Mouse (Mus musculus): Measurements from ENCODE around the gene Echdc3.

Echdc3 gene

DNA sequence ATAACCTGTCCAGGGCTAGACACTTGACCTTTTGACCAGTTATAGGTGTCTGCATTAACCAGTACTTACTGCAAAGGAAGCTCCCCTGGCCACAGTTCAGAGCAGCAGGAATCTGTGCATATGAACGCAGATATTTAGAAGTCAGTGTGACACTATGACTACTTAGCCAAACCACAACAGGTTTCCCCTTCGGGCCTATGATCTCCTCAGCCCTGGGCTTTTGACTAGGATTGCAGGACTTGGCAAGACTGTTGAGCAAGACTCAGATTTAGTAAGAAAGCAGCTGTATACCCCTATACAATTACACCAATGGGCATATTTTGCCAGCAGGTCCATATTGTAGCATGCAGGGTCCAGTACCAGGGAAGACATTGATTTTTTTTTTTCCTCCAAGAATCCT is 44.3 kb downstream of the Echdc3 start:
- no peak for DNase-seq (ENCODE audit: low spot score)

DNA sequence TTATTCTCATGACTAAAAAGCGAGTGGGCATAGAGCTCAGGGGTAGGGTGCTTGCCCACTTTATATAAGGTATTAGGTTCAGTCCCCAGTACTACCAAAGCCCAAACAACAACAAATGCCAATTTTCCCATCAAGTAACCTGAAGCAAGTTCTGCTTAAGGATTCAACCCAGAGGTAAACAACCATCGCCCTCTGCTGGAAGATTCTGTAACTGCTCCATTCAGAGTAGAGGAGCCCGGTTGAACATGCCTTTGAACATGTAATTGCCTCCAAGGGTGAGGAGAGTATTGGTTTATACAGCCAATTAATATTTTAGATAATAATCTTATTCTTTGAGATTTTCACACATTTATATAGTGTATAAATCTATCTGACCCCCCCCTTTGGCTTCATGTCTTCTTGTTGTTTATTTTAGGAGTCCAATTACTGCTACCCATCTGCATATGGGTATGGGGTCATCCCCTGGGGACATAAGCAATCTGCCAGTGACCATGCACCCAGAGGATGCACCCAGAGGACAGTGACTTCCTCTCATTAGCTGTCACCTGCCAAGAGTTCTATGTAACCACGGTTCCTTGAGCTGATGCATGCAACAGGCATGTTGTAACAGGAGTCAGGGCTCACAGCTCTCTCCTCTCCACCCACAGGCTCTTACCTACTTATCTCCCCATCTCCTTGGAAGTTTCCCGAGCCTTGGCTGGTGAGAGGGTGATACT is 44.8 kb downstream of the Echdc3 start:
- DNase-seq (ENCODE audit: low spot score): no peak

DNA sequence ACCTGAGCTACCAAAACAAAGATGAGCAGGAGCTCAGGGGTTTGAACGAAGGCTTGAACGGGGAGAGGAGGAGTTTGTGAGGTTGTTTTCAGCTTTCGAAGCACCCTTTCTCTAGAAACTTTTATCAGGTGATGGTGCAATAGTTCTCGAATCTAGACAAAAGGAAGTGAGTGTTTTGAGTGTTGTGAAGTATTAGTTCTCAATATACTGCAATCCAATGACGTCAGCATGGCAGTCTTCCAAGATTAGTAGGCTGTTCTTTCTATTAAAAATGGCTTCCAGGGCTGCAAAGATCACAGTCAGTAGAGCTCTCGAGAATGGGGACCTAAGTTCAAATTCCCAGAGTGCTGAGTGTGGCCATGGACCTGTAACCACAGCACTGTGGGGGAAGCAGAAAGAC is 47.1 kb downstream of the Echdc3 start:
- no peak for DNase-seq (ENCODE audit: low spot score)

- no peak for DNase-seq (ENCODE audit: low spot score)
These were observed 48.1 kb downstream of the Echdc3 start for GRCm38 (mm10) chr2:6164606-6165290.

GRCm38 (mm10) chr2:6162366-6163040 is 50.3 kb downstream of the Echdc3 start:
- no peak for DNase-seq (ENCODE audit: low spot score)

- DNase-seq (ENCODE audit: low spot score): no peak
These were observed 53.1 kb downstream of the Echdc3 start for GRCm38 (mm10) chr2:6159735-6160134.

DNA sequence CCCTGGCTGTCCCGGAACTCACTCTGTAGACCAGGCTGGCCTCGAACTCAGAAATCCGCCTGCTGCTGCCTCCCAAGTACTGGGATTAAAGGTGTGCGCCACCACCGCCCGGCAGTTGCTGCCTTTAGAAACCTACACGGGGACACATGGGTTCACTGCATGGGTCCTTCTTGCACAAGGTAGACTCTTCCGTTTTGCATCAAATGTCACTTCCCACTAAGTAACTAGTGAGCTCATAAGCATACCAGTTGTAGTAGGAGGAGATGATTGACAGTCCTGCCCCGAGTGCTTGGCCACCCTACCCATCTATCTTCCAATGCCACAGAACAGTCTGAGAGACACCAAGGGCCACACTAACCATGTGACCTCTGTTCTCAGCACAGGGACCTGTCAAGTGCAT is 53.6 kb downstream of the Echdc3 start:
- DNase-seq (ENCODE audit: low spot score): no peak

GRCm38 (mm10) chr2:6157635-6158034 is 55.2 kb downstream of the Echdc3 start:
- DNase-seq (ENCODE audit: low spot score): no peak

DNA sequence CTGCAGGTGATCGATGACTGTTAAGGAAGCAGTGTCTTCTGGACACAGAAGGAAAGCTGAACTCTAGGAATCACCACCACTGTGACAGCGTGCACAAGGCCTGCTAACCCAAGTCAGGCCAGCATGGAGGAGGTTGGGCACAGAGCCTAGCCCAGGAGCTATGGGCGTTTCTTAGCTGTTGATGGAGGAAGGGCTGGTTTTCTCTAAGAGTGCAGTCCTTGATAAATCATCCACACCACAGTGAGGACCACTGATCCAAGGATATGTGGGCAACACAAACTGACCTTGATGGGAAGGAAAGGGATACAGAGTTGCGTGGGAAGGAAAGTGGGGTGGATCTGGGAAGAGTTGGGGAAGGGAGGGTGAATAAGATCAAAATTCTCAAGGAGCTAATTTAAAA is 55.6 kb downstream of the Echdc3 start:
- DNase-seq (ENCODE audit: low spot score): no peak

- no peak for DNase-seq (ENCODE audit: low spot score)
These were observed 63.0 kb downstream of the Echdc3 start for GRCm38 (mm10) chr2:6149801-6150200.

- no peak for DNase-seq (ENCODE audit: low spot score)
These were observed 65.9 kb downstream of the Echdc3 start for GRCm38 (mm10) chr2:6146901-6147300.

DNA sequence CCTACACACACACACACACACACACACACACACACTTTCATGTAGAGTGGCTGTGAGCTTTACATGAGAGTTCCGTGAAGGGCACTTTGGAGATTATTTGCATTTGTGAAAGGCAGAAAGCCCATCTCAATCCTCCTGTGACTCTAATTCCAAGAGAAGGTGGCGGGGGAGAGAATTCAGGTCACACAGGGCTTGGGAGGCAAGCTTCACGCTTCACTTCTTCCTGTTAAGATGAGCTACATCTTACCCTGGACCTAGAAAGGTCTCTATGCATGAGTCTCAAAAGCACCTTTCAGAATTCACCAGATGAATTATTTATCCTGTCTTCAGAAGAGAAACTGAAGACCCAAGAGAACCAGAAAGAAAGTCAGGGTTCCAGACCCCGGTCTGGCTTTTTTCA is 66.6 kb downstream of the Echdc3 start:
- DNase-seq (ENCODE audit: low spot score): no peak

GRCm38 (mm10) chr2:6145611-6146010 is 67.2 kb downstream of the Echdc3 start:
- DNase-seq (ENCODE audit: low spot score): no peak

- no peak for DNase-seq (ENCODE audit: low spot score)
These were observed 69.7 kb downstream of the Echdc3 start for GRCm38 (mm10) chr2:6142915-6143654.

DNA sequence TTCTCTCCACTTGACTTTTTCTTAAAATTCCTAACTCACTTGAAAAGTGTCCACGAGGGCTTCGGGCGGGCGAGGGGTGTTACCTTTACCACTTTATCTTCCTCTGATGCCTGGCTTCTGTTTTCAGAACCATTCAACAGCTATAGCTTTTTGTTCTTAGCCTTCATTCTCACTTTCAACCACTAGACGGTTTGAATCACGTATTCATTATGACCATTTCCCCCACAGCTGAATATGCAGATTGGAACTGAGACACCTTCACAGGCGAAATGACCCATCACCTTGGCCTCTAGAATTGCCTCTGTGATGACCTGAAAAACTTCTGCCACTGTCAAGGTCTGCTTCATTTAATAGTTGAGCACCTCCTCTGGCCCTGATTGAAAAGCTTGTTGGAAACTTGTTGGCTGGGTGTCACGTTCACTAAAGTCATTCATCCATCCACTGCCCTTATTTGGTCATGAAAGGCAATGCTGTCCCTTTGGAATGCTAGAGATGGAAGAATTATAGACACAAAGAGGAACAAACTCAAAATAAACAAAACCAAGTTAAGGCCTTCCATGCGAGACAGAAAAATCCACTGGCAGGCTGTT is 72.2 kb downstream of the Echdc3 start:
- no peak for DNase-seq (ENCODE audit: low spot score)

Data from spleen, adult 12 weeks (tissue).